Mouse (Mus musculus) left cerebral cortex, adult 9 months (tissue): ENCODE measurements around the gene Limk2.
A peak's percentile ranks its signal among the peaks of the same experiment; 100 is the strongest.

ENCODE experiments used
- DNase-seq, 2 experiments: peaks; one replicate each; pipeline ENCODE4 v3.0.0; 2022; ENCODE audit warnings: low spot score in 2 of 2

Gene Limk2

DNA sequence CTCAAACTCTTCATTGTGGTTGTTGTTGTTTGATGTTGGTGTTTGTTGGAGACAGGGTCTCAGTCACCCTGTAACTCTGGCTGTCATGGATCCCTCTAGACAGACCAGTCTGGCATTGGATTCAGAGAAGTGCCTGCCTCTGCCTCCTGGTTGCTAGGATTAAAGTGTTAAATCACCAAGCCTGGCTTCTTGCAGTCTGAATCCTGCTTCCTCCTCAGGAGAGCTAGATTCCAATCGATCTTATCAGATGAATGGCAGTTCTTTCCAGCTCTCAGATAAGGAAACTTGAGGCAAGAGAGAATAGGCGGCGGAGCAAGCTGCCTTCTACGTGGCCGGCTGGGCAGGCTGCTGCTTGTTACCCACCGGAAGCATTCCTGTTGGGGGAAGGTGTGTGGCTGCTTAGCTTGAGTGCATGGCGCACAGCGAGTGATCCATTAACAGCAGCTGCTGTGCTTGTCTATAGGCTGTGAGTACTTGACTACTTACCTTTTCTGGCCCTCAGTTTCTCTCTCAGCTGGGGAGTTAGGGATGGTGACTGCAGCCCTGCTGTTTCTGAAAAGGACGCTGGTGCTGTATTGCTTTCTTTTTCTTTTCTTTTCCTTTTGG, 74.2 kb downstream of the Limk2 start:
- no peak for DNase-seq

DNA sequence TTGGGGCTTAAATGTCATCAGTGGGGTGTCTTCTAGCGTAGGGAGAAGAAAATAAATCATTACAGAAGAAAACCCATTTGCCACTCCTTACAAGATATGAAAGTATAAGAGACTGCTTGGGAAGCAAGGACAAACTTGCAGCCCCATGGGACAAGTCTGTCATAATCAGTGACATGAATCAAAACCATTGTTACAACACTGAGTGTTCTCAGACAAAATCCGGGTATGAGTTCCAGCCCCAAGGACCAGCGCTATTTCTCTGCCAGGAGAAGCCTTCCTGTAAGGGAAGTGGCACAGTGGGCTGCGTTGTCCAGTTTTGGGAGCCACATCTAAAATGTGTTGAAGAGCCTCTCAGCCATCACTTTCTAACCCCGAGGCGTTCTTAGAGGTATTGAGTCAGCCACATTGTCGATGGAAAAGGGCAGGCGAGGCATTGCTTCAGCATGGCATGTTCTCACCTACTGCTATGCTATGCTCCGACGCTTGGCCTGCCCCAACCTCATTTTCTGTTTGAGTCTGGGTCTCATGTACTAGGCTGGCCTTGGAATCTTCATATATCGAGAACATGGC, 74.8 kb downstream of the Limk2 start:
- DNase-seq: no peak

DNA sequence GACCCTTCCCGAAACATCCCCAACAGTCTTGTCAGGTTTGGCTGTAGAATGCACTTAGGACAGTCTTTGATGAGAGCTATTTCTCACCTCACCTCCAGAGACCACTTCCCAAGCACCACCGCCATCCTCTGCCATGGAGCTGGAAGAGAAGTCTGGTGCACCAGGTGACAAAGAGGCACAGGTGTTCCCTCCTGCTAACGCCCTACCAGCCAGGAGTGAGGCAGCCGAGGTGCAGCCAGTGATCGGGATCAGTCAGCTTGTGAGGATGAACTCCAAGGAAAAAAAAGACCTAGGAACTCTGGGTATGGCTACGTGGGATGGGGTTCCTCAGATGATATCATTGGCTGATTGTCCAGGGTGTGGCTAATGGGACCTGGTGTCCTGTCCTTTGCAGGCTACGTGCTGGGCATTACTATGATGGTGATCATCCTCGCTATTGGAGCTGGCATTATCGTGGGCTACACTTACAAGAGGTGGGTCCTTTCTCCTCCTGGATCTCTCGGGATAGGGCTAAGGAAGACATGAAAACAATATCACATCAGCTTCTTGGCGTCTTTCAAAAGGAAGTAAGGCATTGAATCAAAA, 75.8 kb downstream of the Limk2 start:
- DNase-seq: no peak

DNA sequence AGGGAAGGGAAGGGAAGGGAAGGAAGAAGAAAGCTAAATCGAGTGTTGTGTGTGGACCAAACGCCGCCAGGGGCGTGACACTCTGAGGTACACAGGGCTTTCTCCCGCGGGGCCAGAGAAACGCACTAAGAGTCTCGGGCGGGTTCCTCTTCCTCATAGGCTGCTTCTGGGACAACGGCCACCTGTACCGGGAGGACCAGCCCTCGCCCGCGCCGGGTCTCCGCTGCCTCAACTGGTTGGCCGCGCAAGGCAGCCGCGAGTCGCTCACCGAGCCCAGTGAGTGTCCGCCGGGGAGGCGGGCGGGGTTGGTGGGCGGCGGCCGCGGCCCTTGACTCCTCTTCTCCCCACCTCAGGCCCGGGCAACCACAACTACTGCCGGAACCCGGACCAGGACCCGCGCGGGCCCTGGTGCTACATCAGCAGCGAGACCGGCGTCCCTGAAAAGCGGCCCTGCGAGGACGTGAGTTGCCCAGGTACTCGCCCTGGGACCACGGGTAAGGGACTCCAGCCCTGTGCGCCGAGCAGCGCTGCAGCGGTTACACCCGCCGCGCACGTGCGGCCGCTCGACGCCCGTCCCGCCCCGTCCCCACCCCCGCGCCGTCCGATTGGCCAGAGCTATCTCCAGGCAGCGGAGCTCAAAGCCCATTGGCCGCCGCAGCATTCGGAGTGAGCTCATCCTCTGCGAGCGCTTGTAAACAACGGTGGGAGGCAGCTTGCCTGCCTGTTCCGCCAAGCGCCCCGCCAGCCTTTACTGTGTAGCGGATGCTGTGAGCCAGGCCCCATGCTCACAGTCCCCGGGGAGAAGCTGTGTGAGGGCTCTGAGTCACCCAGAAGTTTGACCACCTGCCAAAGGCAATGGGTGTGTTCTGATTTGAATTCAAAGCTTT, 77.0 kb downstream of the Limk2 start:
- DNase-seq: peak; percentile 85 to 94

DNA sequence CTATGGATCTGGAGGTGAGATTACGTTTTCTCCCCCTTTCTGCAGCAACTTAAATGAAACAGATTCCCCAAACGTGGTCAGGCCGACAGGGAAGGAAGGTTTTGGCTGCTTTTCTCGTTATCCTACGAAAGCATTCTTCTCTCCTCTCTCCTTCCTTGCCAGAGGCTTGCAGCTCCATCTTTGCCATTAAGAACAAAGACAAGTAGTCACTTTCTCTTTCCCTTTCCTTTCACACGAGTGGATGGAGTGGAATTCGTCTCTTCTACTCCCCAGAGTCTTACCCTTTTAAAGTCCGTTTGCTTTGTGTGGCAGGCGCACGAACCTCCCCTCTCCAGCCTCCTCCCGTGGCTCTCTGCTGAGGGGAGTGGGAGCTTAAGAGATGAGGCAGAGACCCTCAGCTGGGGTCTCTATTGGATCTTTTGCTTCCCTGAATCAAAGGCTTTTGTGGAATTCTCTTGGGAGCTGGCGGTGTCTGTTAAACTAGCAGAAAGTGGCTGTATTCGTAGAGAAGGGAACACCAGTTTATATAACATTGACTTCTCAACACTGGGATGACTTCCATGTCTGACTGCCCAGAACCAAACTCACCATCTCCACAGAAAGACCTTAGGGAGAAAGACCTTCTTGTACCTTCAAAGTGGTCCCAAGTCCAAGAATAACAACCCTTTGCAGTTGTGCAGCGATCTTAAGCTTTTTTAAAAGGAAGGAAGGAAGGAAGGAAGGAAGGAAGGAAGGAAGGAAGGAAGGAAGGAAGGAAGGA, 77.8 kb downstream of the Limk2 start:
- no peak for DNase-seq

DNA sequence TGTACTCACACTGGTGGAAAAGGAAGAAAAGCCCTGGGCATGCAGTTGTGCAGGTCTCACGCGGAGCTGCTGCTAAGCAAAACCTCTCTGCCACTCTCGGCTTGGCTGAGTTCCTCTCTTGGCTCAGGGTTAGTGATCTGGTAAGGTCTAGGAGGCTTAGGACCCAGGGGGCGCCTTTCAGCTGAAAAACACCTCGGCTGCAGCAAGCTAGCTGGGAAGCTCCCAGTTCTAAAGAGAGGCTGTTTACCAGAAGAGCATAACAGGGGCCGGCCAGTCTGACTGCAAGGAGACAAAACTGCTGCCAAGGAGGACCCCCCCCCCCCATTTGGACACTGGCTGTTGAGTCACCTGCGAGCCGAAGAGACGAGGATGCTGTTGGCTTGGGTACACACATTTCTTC, 78.4 kb downstream of the Limk2 start:
- DNase-seq: peak; percentile 61 to 91

DNA sequence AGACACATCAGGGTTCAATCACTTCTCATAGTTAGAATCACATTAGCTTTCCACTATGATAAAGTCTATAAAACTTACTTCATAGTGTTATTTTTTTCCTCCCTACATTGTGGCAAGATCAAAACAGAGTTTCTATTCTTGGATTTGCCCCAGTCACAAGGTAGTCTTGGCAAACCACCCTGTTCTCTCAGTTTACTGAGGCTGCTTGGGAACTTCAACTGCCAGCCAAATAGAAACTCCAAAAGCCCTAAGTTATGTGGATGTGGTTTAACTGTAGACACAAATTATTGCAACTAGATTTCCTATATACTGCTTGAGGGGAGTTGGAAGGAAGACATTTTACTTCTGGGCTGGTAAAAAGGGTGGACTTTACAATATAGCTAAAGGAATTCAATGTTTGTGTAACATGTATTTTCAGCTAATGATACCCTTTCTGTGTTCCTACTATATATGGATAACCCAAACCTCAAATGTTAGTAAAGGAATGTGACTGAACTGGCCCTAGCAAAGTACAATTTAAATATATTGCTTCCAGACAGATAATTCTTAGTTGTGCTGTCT, 79.0 kb downstream of the Limk2 start, which contains the start of gene Pik3ip1:
Gene Pik3ip1 (plus strand): TSS at position 511 of the 561 bp plus-strand sequence.
- DNase-seq: no peak

DNA sequence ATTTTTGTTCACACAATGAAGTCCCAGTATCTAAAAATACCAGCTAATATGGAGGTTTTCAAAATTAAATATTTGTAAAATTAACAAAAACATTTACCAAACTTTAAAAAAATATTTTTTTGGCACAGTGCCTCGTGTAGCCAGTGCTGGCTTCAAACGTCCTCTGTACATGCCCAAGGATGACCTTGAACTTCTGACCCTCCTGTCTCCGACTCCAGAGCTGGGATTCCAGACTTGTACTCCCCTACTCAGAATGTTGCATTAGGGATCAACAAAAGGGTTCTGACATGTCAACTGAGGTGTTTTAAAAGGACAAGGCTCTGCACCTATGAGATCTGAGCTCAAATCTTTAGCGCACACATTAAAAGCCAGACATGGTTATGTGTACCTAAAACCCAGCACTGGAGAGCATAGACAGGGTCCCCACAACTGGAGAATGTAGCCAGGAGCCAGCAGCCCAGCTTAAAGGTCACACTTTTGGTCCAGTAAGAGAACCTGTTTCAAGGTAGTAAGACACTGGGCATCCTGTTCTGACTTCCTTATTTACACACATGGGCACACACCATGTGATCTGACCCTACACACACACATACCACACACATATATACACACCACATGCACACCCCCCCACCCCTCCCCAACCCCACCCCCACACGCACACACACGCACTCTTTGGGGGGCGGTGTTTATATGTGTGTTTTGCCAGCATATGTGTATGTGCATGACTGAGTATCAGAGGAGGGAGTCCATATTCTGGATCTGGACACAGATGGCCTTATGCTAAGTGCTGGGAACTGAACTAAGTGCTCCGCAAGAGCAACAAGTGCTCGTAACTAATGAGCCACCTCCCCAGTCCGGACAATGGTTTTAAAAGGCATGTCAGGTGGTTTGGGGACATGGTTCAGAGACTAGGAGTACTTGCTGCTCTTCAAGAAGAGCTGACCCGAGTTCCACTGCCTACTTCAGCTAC, 79.9 kb downstream of the Limk2 start:
- no peak for DNase-seq

DNA sequence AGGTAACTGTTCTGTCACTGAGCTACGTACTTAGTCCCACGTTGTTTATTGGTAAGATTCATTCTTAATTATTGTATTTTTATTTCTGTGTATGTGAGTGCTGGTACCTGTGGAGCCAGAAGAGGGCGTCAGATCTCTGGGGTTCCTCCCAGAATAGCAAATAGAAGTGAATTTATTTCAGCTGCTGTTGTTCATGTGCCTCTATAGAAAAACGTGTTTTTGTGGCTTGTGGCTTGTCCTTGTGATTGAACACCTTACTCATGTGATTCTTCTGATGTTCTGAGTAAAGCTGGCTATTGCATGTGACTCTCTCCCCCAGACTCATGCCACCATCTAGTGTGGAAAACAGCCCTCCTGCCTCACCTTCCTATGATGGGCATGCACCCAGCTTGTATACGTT, 80.7 kb downstream of the Limk2 start:
- DNase-seq: no peak

DNA sequence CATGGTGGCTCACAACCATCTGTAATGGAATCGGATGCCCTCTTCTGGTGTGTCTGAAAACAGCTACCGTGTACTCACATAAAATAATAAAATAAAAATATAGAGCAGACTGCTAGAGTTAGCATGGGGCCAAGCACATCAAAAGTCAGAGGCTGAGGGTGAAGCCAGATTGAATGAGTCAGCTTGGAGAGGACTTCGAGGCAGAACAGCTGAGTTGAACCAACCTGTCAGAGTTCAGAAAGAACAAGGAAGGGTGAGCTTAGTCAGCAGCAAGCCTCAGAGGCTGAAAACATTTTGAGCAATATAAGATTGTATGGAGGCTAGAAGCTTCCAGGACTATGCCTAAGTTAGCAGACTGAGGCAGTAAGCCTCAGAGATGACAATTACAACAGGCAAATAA, 90.7 kb downstream of the Limk2 start:
- no peak for DNase-seq

DNA sequence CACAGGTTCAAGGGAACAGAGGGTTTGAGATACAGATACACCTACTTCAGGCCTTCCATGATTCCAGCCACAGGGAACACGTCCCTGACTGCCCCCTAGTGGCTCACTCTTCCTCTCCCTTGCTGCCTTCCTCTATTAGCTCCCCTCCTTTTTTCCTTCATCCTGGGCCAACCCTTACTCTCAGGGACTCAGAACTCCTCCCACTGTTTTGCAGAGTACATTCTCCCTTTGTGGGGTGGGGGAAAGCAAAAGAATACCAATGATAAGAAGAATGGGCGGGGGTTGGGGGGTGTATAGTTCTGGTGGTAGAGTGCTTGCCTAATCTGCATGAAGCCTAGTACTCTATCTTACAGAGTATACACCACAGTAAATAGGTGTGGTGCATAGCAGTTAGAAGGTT, 94.8 kb downstream of the Limk2 start:
- peak in 1 of 2 experiments; percentile 70 for DNase-seq

DNA sequence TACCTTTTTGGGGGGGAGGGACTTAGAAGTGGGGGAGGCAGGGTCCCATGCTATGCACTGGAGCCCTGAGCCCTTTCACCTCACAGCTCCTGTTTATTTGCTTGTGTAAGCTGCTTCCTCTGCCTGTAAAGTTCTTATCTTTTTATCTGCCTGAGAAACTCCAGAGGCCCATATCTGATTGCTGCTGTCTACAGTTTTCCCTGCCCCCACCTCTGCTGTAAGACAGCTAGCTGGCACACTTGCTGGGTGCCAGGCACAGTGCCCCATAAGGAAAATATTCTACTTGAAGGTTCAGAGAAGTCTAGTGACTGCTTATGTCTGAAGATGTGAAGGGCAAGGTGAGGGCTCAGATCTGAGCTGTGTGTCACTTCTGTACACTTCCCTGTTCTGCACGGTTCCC, 95.7 kb downstream of the Limk2 start:
- no peak for DNase-seq

DNA sequence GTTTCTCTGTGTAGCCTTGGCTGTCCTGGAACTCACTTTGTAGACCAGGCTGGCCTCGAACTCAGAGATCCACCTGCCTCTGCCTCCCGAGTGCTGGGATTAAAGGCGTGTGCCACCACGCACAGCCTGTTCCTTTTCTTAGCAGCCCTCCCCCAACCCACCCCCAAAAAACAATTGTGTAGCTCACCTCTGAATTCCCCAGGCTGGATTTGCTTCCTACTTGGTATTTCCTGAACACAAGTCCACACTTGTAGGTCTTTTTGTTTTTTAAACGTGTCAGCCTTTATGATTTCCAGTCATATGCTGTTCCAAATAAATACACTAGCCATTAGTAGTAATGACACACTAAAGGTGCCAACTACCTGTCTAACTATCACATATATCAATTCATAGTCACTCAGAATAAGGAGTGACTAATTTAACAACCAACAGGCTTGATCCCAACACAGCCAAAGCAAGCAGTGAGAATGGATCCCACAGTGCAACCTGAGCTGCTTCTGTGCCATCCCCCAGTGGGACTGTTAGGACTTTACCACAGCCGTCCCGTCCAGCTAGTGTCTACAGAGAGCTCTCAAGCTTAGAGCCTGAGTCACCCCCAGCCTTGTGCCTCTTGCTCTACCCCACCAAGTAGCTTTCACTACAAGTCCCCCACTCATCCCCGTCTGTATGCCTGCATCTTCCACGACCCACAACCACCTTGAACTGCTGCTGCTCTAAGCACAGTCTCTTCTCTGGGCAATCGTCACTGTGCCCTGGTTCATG, 97.2 kb downstream of the Limk2 start:
- no peak for DNase-seq

DNA sequence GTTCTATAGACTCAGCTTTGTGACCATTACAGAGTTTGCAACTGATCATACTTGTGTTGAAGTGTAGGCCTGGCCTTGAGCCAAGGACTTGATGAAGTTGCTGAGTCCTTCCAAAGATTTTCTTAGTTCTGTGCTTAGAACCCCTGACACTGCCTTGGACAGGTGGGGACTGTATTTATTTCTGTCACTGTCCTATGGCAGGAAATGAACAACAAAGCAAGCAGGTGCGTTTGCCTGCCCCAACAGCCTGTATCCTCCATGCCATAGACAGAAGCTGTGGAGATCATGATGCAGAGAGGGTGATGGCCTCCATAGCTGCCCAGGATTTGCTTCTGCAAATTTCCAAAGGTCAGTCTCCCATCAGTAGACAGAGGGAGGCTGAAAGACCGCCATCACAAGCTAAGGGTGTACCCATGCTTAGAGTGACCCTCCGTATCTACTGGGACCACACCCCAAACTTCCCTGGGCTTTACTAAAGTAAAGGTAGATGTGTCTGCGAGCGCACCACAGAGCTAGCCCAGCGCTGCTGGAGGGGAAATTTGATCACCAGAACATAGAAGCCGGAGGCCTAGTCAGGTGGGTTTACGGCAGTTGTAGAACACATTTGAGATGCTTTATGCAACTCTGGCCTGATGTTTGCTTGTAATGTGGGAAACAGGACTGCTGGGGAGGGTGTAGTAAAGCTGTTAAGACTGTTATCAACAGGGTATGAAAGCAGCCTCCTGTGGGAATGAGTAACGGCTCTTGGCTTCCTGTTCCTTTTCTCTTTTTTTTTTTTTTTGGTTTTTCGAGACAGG, 98.0 kb downstream of the Limk2 start:
- no peak for DNase-seq

DNA sequence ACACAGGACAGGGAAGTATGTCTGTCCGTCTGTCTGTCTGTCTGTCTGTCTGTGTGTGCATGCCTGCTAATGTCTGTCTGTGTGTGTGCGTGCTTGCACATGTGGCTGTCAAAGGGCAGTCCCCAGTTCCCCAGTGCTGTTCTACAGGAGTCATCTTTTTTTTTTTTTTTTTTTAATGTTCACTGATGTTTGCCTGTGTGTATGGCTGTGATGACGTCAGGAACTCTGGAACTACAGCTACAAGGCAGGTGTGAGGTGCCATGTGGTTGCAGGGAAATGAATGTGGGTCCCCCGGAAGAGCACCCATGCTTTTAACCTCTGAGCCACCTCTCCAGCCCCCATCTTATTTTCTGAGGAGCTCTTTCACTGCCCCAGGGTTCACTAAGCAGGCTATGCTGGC, 99.1 kb downstream of the Limk2 start:
- DNase-seq: no peak

DNA sequence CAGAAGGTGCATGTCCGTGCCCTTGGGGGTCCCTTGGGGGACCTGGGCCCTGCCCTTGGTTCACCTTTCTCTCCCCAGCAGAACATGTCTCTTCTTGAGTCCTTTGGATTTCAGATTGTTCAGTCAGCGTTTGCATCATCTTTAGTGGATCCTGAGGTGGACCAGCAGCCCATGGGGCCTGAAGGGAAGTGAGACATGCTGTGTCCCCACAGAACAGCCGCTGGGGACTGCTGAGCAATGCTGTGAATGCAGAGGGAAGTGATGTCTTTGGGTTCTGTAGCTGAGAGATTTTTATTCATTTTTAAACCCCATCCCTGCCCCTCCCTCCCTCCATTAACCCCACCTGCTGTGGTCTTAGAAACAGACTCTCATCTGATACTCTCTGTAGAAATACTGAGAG, 101.1 kb downstream of the Limk2 start:
- no peak for DNase-seq

DNA sequence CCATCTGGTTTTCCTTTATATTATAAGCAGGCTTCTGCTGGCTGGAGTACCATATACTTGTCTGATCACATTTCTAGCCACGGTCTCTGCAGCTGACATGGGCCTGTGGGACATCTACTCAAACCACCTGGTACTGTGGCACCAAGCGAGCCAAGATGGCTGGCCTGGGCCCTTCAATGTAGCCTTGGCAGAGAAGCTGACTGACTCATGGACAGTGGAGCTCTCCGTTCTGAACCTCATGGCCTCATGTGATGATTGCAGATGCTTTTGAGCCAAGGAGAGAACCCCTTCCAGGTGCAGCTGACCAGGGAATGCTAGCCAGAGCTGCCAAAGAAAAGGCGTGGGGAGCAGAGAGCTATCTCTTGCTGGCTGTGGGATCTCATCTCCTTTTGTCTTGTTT, 103.2 kb downstream of the Limk2 start:
- no peak for DNase-seq

DNA sequence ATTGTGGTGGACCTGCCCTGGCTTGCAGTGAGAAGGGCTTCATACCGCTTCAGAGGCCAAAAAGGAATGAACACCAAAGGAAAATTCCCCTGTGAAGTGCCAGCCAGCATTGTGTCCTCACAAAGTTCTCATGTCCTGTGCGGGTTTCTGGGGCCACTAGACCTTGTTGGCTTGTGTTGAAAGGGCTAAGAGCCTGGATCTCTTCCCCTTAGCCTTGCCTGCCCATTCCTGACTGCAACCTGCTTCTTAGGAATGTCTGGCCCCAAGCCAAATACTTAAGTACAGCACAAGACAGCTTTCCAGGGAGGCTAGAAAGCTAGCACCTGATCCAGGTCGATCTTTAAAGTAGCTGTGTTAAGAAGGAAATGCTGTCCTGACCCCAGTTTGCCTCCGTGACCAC, 106.2 kb downstream of the Limk2 start:
- DNase-seq: no peak

DNA sequence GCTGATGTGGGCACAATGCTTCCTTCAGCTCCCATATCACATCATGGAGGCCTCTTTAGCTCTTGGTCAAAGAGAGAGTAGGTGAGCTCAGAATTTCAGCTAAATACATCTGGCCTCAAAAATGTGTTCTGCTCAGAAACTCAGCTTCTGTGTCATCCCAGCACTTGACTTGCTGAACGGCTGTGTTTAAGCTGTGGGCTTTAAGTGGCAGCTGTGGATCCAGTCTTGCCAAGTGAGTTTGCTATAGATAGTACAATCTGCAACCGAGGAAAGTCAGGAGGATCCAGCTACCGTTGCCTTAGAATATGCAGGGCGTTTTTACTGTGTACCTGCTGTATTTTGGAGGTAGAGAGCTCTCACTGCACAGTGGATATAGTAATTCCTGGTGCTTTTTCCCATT, 106.6 kb downstream of the Limk2 start:
- peak in 1 of 2 experiments; percentile 59 for DNase-seq
